Mouse (Mus musculus) embryonic facial prominence, embryonic 15.5 days (tissue): Measurements from ENCODE around the gene Stk38l. TPM values are rescaled to one million over a fixed set of nuclear protein-coding genes. Genes with fewer than 3 reads are reported as not detected.

ENCODE experiments used
- ATAC-seq: fragments of 200-750 bp; cut with Nextera tagmentation; 2 replicates; pipeline ENCODE4 v1.8.0; 2017; ENCODE audit warnings: low read depth, moderate TSS enrichment; ENCODE audit not compliant: insufficient number of reproducible peaks, low FRiP score, low TSS enrichment
- H3K27ac ChIP-seq: fragments of 300-500 bp; sonication (generic); replicated peaks from 2 replicates; pipeline ENCODE4 v1.5.1; 2015; ENCODE audit warnings: mild to moderate bottlenecking, inconsistent platforms
- H3K27me3 ChIP-seq: fragments of 300-500 bp; sonication (generic); 2 replicates; pipeline ENCODE4 v1.6.1; 2015; ENCODE audit warnings: inconsistent platforms
- H3K36me3 ChIP-seq: fragments of 300-500 bp; sonication (generic); 2 replicates; pipeline ENCODE4 v1.6.1; 2015; ENCODE audit warnings: mild to moderate bottlenecking, inconsistent platforms
- H3K4me1 ChIP-seq: fragments of 300-500 bp; sonication (generic); 2 replicates; pipeline ENCODE4 v1.6.1; 2015; ENCODE audit warnings: inconsistent platforms
- H3K4me2 ChIP-seq: fragments of 300-500 bp; sonication (generic); replicated peaks from 2 replicates; pipeline ENCODE4 v1.6.1; 2015; ENCODE audit warnings: mild to moderate bottlenecking, inconsistent platforms
- H3K4me3 ChIP-seq: fragments of 300-500 bp; sonication (generic); replicated peaks from 2 replicates; pipeline ENCODE4 v1.5.1; 2015; ENCODE audit warnings: mild to moderate bottlenecking, inconsistent platforms
- H3K9ac ChIP-seq: fragments of 300-500 bp; sonication (generic); 2 replicates; pipeline ENCODE4 v1.6.1; 2015; ENCODE audit warnings: inconsistent platforms
- H3K9me3 ChIP-seq: fragments of 300-500 bp; sonication (generic); replicated peaks from 2 replicates; pipeline ENCODE4 v1.6.1; 2016; ENCODE audit warnings: inconsistent platforms
- WGBS: fragments of 180-500 bp; shearing (Covaris S2); methylation state at CpG from one replicate; pipeline ENCODE4 v1.1.7; 2015; 5-methylcytosine and 5-hydroxymethylcytosine counted together
- polyA plus RNA-seq: library from polyadenylated mRNA; unstranded; fragments of >200 nt; fragmentation: Nextera tagmentation; extraction: Ambion mirVana; gene quantifications from 2 replicates; pipeline ENCODE4 v1.2.1, GENCODE M21; 2015

Gene Stk38l
- polyA plus RNA-seq, 1 experiment from 2014 or later = 16.7 TPM

GRCm38 (mm10) chr6:146753560-146754160 lies 28.9 kb downstream of the Stk38l start:
- Histone ChIP-seq H3K4me1 (peaks cover 11% of the 10 kb centered on the region; the same call in 1 of the 2 replicates), H3K4me2 (no peak overlapping the region), H3K36me3 (no peaks in the 10 kb centered on the region), H3K27me3 (no peaks in the 10 kb centered on the region), H3K9ac (no peak overlapping the region), H3K27ac (peak overlapping the region; percentile 74), H3K9me3 (no peaks in the 10 kb centered on the region), H3K4me3 (no peak overlapping the region)
- no peak for ATAC-seq
- WGBS = 27% methylated on average over 2 of the region's 2 CpGs

GRCm38 (mm10) chr6:146755136-146755535 lies 30.3 kb downstream of the Stk38l start:
- Histone ChIP-seq H3K9me3 (no peaks in the 10 kb centered on the region), H3K9ac (no peak overlapping the region), H3K4me1 (peaks cover 11% of the 10 kb centered on the region; the same call in 1 of the 2 replicates), H3K4me2 (no peak overlapping the region), H3K36me3 (0 out of 2 replicates have a peak, but pooled peaks cover 2% of the 10 kb centered on the region), H3K27me3 (no peaks in the 10 kb centered on the region), H3K27ac (no peak overlapping the region), H3K4me3 (no peak overlapping the region)
- 91% methylated on average over 2 of the region's 2 CpGs for WGBS
- ATAC-seq = no peak

- H3K4me2 ChIP-seq = no peak overlapping the region
- ATAC-seq = no peak
- H3K9ac ChIP-seq = no peak overlapping the region
- no peak overlapping the region for H3K4me3 ChIP-seq
- H3K27me3 ChIP-seq = no peaks in the 10 kb centered on the region
- WGBS = 90% methylated on average over 4 of the region's 4 CpGs
- 0 out of 2 replicates have a peak, but pooled peaks cover 5% of the 10 kb centered on the region for H3K36me3 ChIP-seq
- no peak overlapping the region for H3K27ac ChIP-seq
- H3K9me3 ChIP-seq = no peaks in the 10 kb centered on the region
- H3K4me1 ChIP-seq = peaks cover 11% of the 10 kb centered on the region; the same call in 1 of the 2 replicates
Observed at GRCm38 (mm10) chr6:146755679-146756078, 30.9 kb downstream of the Stk38l start.

- ATAC-seq = no peak
- H3K27ac ChIP-seq = no peak overlapping the region
- no peaks in the 10 kb centered on the region for H3K27me3 ChIP-seq
- H3K9ac ChIP-seq = no peak overlapping the region
- no peak overlapping the region for H3K4me3 ChIP-seq
- WGBS = 93% methylated on average over 2 of the region's 2 CpGs
- 0 out of 2 replicates have a peak, but pooled peaks cover 5% of the 10 kb centered on the region for H3K36me3 ChIP-seq
- no peaks in the 10 kb centered on the region for H3K9me3 ChIP-seq
- no peak overlapping the region for H3K4me2 ChIP-seq
- H3K4me1 ChIP-seq = peaks cover 6% of the 10 kb centered on the region; the same call in 1 of the 2 replicates
Observed at GRCm38 (mm10) chr6:146759027-146759426, 34.2 kb downstream of the Stk38l start.

- WGBS = 95% methylated on average over 2 of the region's 2 CpGs
- no peaks in the 10 kb centered on the region for H3K4me1 ChIP-seq
- H3K36me3 ChIP-seq = 0 out of 2 replicates have a peak, but pooled peaks cover 5% of the 10 kb centered on the region
- no peak overlapping the region for H3K9ac ChIP-seq
- H3K4me3 ChIP-seq = no peak overlapping the region
- H3K27me3 ChIP-seq = no peaks in the 10 kb centered on the region
- H3K27ac ChIP-seq = no peak overlapping the region
- H3K4me2 ChIP-seq = no peak overlapping the region
- no peaks in the 10 kb centered on the region for H3K9me3 ChIP-seq
- no peak for ATAC-seq
Observed at GRCm38 (mm10) chr6:146760022-146760421, 35.2 kb downstream of the Stk38l start.

GRCm38 (mm10) chr6:146760736-146761135 lies 35.9 kb downstream of the Stk38l start:
- Histone ChIP-seq H3K4me1 (no peaks in the 10 kb centered on the region), H3K4me2 (no peak overlapping the region), H3K27me3 (no peaks in the 10 kb centered on the region), H3K9me3 (no peaks in the 10 kb centered on the region), H3K4me3 (no peak overlapping the region), H3K9ac (no peak overlapping the region), H3K27ac (no peak overlapping the region), H3K36me3 (0 out of 2 replicates have a peak, but pooled peaks cover 5% of the 10 kb centered on the region)
- 68% methylated on average over 4 of the region's 4 CpGs for WGBS
- ATAC-seq = no peak

- 62% methylated on average over 5 of the region's 5 CpGs for WGBS
- Histone ChIP-seq H3K4me3 (no peak overlapping the region), H3K27ac (no peak overlapping the region), H3K9me3 (no peaks in the 10 kb centered on the region), H3K36me3 (peaks cover 10% of the 10 kb centered on the region; the same call in 1 of the 2 replicates), H3K4me2 (no peak overlapping the region), H3K9ac (no peak overlapping the region), H3K4me1 (no peaks in the 10 kb centered on the region), H3K27me3 (no peaks in the 10 kb centered on the region)
- ATAC-seq = no peak
Observed at GRCm38 (mm10) chr6:146762264-146762898, 37.6 kb downstream of the Stk38l start.

- no peaks in the 10 kb centered on the region for H3K4me1 ChIP-seq
- no peak overlapping the region for H3K4me3 ChIP-seq
- 49% methylated on average over 2 of the region's 2 CpGs for WGBS
- no peaks in the 10 kb centered on the region for H3K9me3 ChIP-seq
- no peak overlapping the region for H3K27ac ChIP-seq
- no peak overlapping the region for H3K4me2 ChIP-seq
- no peak for ATAC-seq
- no peaks in the 10 kb centered on the region for H3K27me3 ChIP-seq
- H3K36me3 ChIP-seq = peaks cover 27% of the 10 kb centered on the region; the same call in 1 of the 2 replicates
- no peak overlapping the region for H3K9ac ChIP-seq
Observed at GRCm38 (mm10) chr6:146764593-146764992, 39.8 kb downstream of the Stk38l start.

GRCm38 (mm10) chr6:146765270-146765669 lies 40.5 kb downstream of the Stk38l start:
- Histone ChIP-seq H3K4me1 (no peaks in the 10 kb centered on the region), H3K4me3 (no peak overlapping the region), H3K9me3 (no peaks in the 10 kb centered on the region), H3K27me3 (no peaks in the 10 kb centered on the region), H3K9ac (no peak overlapping the region), H3K4me2 (no peak overlapping the region), H3K27ac (no peak overlapping the region), H3K36me3 (peaks cover 28% of the 10 kb centered on the region; the same call in 1 of the 2 replicates)
- no peak for ATAC-seq
- WGBS = 82% methylated on average over 4 of the region's 4 CpGs

- H3K9ac ChIP-seq = no peak overlapping the region
- H3K4me3 ChIP-seq = no peak overlapping the region
- no peaks in the 10 kb centered on the region for H3K4me1 ChIP-seq
- H3K36me3 ChIP-seq = peaks cover 47% of the 10 kb centered on the region; the same call in 1 of the 2 replicates
- H3K4me2 ChIP-seq = no peak overlapping the region
- 89% methylated on average over 10 of the region's 10 CpGs for WGBS
- no peaks in the 10 kb centered on the region for H3K27me3 ChIP-seq
- no peaks in the 10 kb centered on the region for H3K9me3 ChIP-seq
- ATAC-seq = no peak
- H3K27ac ChIP-seq = no peak overlapping the region
Observed at GRCm38 (mm10) chr6:146768813-146769404, 44.1 kb downstream of the Stk38l start.

GRCm38 (mm10) chr6:146770005-146770745 lies 45.4 kb downstream of the Stk38l start:
- no peaks in the 10 kb centered on the region for H3K4me1 ChIP-seq
- no peak overlapping the region for H3K4me2 ChIP-seq
- no peaks in the 10 kb centered on the region for H3K27me3 ChIP-seq
- peaks cover 58% of the 10 kb centered on the region; the same call in 1 of the 2 replicates for H3K36me3 ChIP-seq
- H3K27ac ChIP-seq = no peak overlapping the region
- no peak for ATAC-seq
- H3K9me3 ChIP-seq = no peaks in the 10 kb centered on the region
- 60% methylated on average over 6 of the region's 6 CpGs for WGBS
- H3K4me3 ChIP-seq = no peak overlapping the region
- no peak overlapping the region for H3K9ac ChIP-seq
